Mouse (Mus musculus): ENCODE data around the gene Coro2a.
"Not testable (repeated sequence)": the region's sequence is repeated elsewhere in the genome, so short reads cannot be mapped to it uniquely, and the experiment has no call there.

DNA sequence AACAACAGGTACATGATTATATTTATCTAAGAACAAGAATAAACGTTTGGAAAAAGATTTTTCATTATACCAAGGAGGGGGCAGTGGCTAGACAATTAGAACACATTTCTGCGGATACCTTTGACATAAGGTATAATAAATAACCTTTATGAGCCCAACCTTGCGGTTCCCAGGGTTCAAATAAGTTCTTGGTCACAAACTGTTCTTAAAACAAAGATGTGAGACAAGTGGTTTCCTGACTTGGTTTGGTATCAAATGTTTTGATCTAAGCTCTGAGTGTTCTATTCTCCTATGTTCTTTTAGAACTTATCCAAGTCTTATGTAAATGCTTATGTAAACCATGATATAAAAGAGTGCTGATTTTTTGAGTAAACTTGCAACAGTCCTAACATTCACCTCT, 17.5 kb downstream of the Coro2a start:
- not testable (repeated sequence) for TF ChIP-seq CTCF (IDR thresholded peaks at IDR 0.05); POLR2A (IDR thresholded peaks at IDR 0.05; ENCODE audit: insufficient read depth, low read depth, low read length)

Data from heart, adult 2 months (tissue).